ENCODE assay signal across 8 mouse cellular contexts in the genomic region with DNA sequence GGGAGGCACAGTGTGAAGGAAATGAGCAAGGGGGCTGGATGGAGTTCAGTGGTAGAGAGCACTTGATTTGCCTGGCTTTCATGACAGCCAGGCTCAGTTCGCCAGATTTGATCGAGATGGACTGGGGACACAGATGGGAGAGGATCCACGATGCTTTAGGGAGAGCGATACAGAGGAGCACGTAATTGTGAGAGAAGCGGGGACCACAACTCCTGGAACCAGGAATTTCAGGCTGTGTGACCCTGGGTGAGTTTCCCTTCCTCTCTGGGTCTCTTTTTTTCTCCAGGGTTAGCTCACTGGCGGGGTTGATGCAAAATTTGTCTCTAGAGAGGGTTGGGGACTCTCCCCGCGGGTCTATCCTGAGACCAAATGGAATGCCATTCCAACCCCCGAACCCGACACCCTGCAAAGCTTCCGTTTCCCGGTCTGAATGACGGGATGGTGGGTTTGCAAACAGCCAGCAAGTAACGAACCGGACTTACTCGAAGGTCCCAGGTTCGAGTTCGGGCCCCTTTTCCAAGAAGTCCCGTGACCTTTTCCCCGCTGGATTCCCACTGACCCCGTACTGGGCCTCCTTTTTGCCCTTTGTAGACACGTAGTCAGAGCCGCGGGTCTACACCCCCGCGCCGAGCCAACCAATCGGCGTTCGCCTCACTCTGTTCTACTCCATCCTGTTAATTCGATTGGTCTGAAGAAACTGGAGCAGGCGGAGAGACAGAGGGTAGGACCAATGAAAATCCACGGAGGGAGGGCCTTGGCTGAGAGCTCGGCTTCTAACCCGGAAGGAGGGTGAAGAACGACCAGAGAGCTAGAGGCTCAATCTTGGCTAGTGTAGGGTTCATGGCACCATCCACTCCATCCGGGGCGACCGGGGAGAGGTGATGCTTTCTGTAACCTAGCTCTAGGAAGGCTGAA. TPM values are rescaled to one million over a fixed set of nuclear protein-coding genes. Genes with fewer than 3 reads are reported as not detected.
A peak's percentile ranks its signal among the peaks of the same experiment; 100 is the strongest.
DNase-seq lines count a peak whose midpoint lies in the region; ATAC-seq lines count a peak whose summit lies in the region.

No protein-coding gene starts in this region.

- H3K9ac ChIP-seq in heart, embryonic 14.5 days (ENCODE audit: low read length) = peak overlapping the region; percentile 83
- peak overlapping the region; percentile 81 for H3K9ac ChIP-seq in liver, embryonic 13.5 days
- peak overlapping the region; percentile 82 for H3K9ac ChIP-seq in stomach, embryonic 16.5 days (ENCODE audit: low read length)

- H3K27ac ChIP-seq in heart, embryonic 14.5 days (replicated peaks in 1 of 2; ENCODE audit: control insufficient read depth in 1 of 2, insufficient read depth in 1 of 2, low read depth in 2 of 2, low read length in 2 of 2) = peak overlapping the region; percentile 73 to 87
- peak overlapping the region; percentile 59 for H3K27ac ChIP-seq in liver, embryonic 13.5 days
- peak overlapping the region; percentile 92 for H3K27ac ChIP-seq in stomach, embryonic 16.5 days (ENCODE audit: low read length)

- H3K36me3 ChIP-seq in heart, embryonic 14.5 days (ENCODE audit: control insufficient read depth, insufficient read depth, low read length) = no peaks in the 10 kb centered on the region
- no peaks in the 10 kb centered on the region for H3K36me3 ChIP-seq in liver, embryonic 13.5 days
- no peaks in the 10 kb centered on the region for H3K36me3 ChIP-seq in stomach, embryonic 16.5 days (ENCODE audit: control insufficient read depth, insufficient read depth, low read length)

- H3K9me3 ChIP-seq in heart, embryonic 14.5 days (ENCODE audit: control insufficient read depth, low read length) = no peaks in the 10 kb centered on the region
- H3K9me3 ChIP-seq in liver, embryonic 13.5 days (replicated peaks) = no peaks in the 10 kb centered on the region
- no peaks in the 10 kb centered on the region for H3K9me3 ChIP-seq in stomach, embryonic 16.5 days (replicated peaks; ENCODE audit: control insufficient read depth, low read length)

- DNase-seq in c-Kit-negative CD71-positive TER-119-positive erythroid progenitor cells, embryonic 14.5 days (ENCODE audit: low read depth, low spot score) = peak; percentile 97
- DNase-seq in fibroblast of lung, adult 2 months (ENCODE audit: low read depth) = peak; percentile 99
- peak; percentile 97 for DNase-seq in kidney, postnatal 14 days
- peak; percentile 96 for DNase-seq in liver, embryonic 13.5 days
- DNase-seq in neural tube, embryonic 10.5 days (ENCODE audit: extremely low spot score, low spot score) = peak; percentile 93

- ATAC-seq in CD4-positive, CD25-positive, alpha-beta regulatory T cell, adult 4 months = peak; percentile 99
- ATAC-seq in heart, embryonic 14.5 days (ENCODE audit: insufficient number of reproducible peaks, insufficient read depth, low FRiP score, low read depth) = peak; percentile 100
- ATAC-seq in liver, embryonic 13.5 days (ENCODE audit: low read depth) = peak; percentile 99
- ATAC-seq in stomach, embryonic 16.5 days (ENCODE audit: insufficient read depth, low FRiP score) = peak; percentile 99

- peaks cover 5 to 24% of the 10 kb centered on the region in 2 experiments for H3K4me1 ChIP-seq in heart, embryonic 14.5 days (ENCODE audit: control insufficient read depth in 2 of 2, insufficient read depth in 2 of 2, low read length in 2 of 2)
- H3K4me1 ChIP-seq in liver, embryonic 13.5 days (replicated peaks) = peaks cover 20% of the 10 kb centered on the region
- peaks cover 8% of the 10 kb centered on the region; the same call in 1 of the 2 replicates for H3K4me1 ChIP-seq in stomach, embryonic 16.5 days (ENCODE audit: control insufficient read depth, insufficient read depth, low read length)

- peak overlapping the region; percentile 79 for H3K4me2 ChIP-seq in heart, embryonic 14.5 days (ENCODE audit: low read length)
- peak overlapping the region; percentile 83 for H3K4me2 ChIP-seq in liver, embryonic 13.5 days
- peak overlapping the region; percentile 56 for H3K4me2 ChIP-seq in stomach, embryonic 16.5 days (ENCODE audit: low read depth, low read length)

- 5% methylated on average over 40 of the region's 40 CpGs for WGBS in heart, embryonic 14.5 days
- WGBS in liver, embryonic 13.5 days (ENCODE audit: insufficient replicate concordance) = 4% methylated on average over 40 of the region's 40 CpGs
- 4% methylated on average over 40 of the region's 40 CpGs for WGBS in stomach, embryonic 16.5 days

- H3K27me3 ChIP-seq in heart, embryonic 14.5 days (ENCODE audit: control insufficient read depth, insufficient read depth, low read length) = no peaks in the 10 kb centered on the region
- no peaks in the 10 kb centered on the region for H3K27me3 ChIP-seq in liver, embryonic 13.5 days
- no peaks in the 10 kb centered on the region for H3K27me3 ChIP-seq in stomach, embryonic 16.5 days (ENCODE audit: control insufficient read depth, insufficient read depth, low read length)

- H3K4me3 ChIP-seq in heart, embryonic 14.5 days (ENCODE audit: control insufficient read depth in 1 of 2, insufficient read depth in 1 of 2, low read depth in 1 of 2, low read length in 2 of 2) = peak overlapping the region; percentile 64 to 98
- peak overlapping the region; percentile 73 for H3K4me3 ChIP-seq in liver, embryonic 13.5 days (replicated peaks)
- peak overlapping the region; percentile 69 for H3K4me3 ChIP-seq in stomach, embryonic 16.5 days (replicated peaks; ENCODE audit: low read length)

RNA-seq across cellular contexts. Expression of gene Isoc2b, which starts 4.2 kb away (rescaled TPM):
- polyA plus RNA-seq in CD4-positive, CD25-positive, alpha-beta regulatory T cell, adult 4 months (2017; shearing (Covaris generic)) = 10 to 100 TPM; 29.1 to 47.3 TPM
- 4.2 and 4.3 TPM in 2 replicates for polyA plus RNA-seq in heart, embryonic 14.5 days (2014; fragmentation: Nextera tagmentation; extraction: Ambion mirVana)
- 3.1 and 3.8 TPM in 2 replicates for polyA plus RNA-seq in liver, embryonic 13.5 days (2015; fragmentation: Nextera tagmentation; extraction: Ambion mirVana)
- polyA plus RNA-seq in stomach, embryonic 16.5 days (2015; fragmentation: Nextera tagmentation; extraction: Ambion mirVana) = 16.7 and 17.6 TPM in 2 replicates

RNA-seq across cellular contexts. Expression of gene Isoc2a, which starts 11.1 kb away (rescaled TPM):
- under 1 TPM; 0.35 to 0.47 TPM for polyA plus RNA-seq in CD4-positive, CD25-positive, alpha-beta regulatory T cell, adult 4 months (2017; shearing (Covaris generic))
- 1.1 and 1.5 TPM in 2 replicates for polyA plus RNA-seq in heart, embryonic 14.5 days (2014; fragmentation: Nextera tagmentation; extraction: Ambion mirVana)
- 0.45 and 0.52 TPM in 2 replicates for polyA plus RNA-seq in liver, embryonic 13.5 days (2015; fragmentation: Nextera tagmentation; extraction: Ambion mirVana)
- 1.1 and 1.5 TPM in 2 replicates for polyA plus RNA-seq in stomach, embryonic 16.5 days (2015; fragmentation: Nextera tagmentation; extraction: Ambion mirVana)

RNA-seq across cellular contexts. Expression of gene Shisa7, which starts 21.3 kb away (rescaled TPM):
- under 1 TPM in 1 of 2 experiments, not detected in 1; 0.11 TPM for polyA plus RNA-seq in CD4-positive, CD25-positive, alpha-beta regulatory T cell, adult 4 months (2017; shearing (Covaris generic))
- polyA plus RNA-seq in heart, embryonic 14.5 days (2014; fragmentation: Nextera tagmentation; extraction: Ambion mirVana) = 0.05 TPM in 1 of 2 replicates, not detected in the other
- not detected in 2 replicates for polyA plus RNA-seq in liver, embryonic 13.5 days (2015; fragmentation: Nextera tagmentation; extraction: Ambion mirVana)
- polyA plus RNA-seq in stomach, embryonic 16.5 days (2015; fragmentation: Nextera tagmentation; extraction: Ambion mirVana) = 0.26 and 0.49 TPM in 2 replicates

RNA-seq across cellular contexts. Expression of gene Gm36210, which starts 40.5 kb away (rescaled TPM):
- polyA plus RNA-seq in CD4-positive, CD25-positive, alpha-beta regulatory T cell, adult 4 months (2017; shearing (Covaris generic)) = not detected
- 0.20 TPM in 1 of 2 replicates, not detected in the other for polyA plus RNA-seq in heart, embryonic 14.5 days (2014; fragmentation: Nextera tagmentation; extraction: Ambion mirVana)
- 0.07 TPM in 1 of 2 replicates, not detected in the other for polyA plus RNA-seq in liver, embryonic 13.5 days (2015; fragmentation: Nextera tagmentation; extraction: Ambion mirVana)
- 0.10 TPM in 1 of 2 replicates, not detected in the other for polyA plus RNA-seq in stomach, embryonic 16.5 days (2015; fragmentation: Nextera tagmentation; extraction: Ambion mirVana)

RNA-seq across cellular contexts. Expression of gene Zfp628, which starts 49.2 kb away (rescaled TPM):
- 1 to 10 TPM in 1 of 2 experiments, under 1 TPM in 1; 0.99 to 1.5 TPM for polyA plus RNA-seq in CD4-positive, CD25-positive, alpha-beta regulatory T cell, adult 4 months (2017; shearing (Covaris generic))
- polyA plus RNA-seq in heart, embryonic 14.5 days (2014; fragmentation: Nextera tagmentation; extraction: Ambion mirVana) = 2.1 and 3.1 TPM in 2 replicates
- 1.4 and 1.6 TPM in 2 replicates for polyA plus RNA-seq in liver, embryonic 13.5 days (2015; fragmentation: Nextera tagmentation; extraction: Ambion mirVana)
- polyA plus RNA-seq in stomach, embryonic 16.5 days (2015; fragmentation: Nextera tagmentation; extraction: Ambion mirVana) = 2.1 and 2.3 TPM in 2 replicates

Comparison
In these comparisons a context has a peak if more than half of its experiments do, and no peak if none do; other contexts are left out.
1. Peak in every context shown above with its lines: DNase-seq, ATAC-seq, H3K4me3 ChIP-seq and H3K27ac ChIP-seq.